Mouse (Mus musculus) CH12.LX (cell line): ENCODE data around the gene Fam198b. TPM values are rescaled to one million over a fixed set of nuclear protein-coding genes. Genes with fewer than 3 reads are reported as not detected.

Source experiments
- DNase-seq: peaks from one replicate; pipeline ENCODE4 v3.0.0-alpha.2; 2013; ENCODE audit errors: extremely low read depth
- H3K27ac ChIP-seq: 2 replicates; pipeline ENCODE4 v1.5.1; 2012; ENCODE audit warnings: low read depth, mild to moderate bottlenecking, control low read depth, moderate library complexity; ENCODE audit not compliant: insufficient read depth
- H3K27me3 ChIP-seq: replicated peaks from 2 replicates; pipeline ENCODE3; 2012; ENCODE audit warnings: inconsistent platforms
- H3K36me3 ChIP-seq, 2 experiments: replicated peaks in 1 of 2; 2 replicates each; pipeline versions ENCODE3 to v1.6.1; 2012; ENCODE audit warnings: inconsistent platforms in 1 of 2, low read length in 1 of 2, mild to moderate bottlenecking in 1 of 2, mixed read lengths in 1 of 2, moderate library complexity in 1 of 2; ENCODE audit not compliant: control insufficient read depth in 1 of 2, insufficient read depth in 1 of 2
- H3K4me1 ChIP-seq, 2 experiments: 2 replicates each; pipeline ENCODE4 v1.6.1; 2012; ENCODE audit warnings: inconsistent platforms in 1 of 2, moderate library complexity in 1 of 2; ENCODE audit not compliant: insufficient read depth in 2 of 2, control insufficient read depth in 1 of 2
- H3K4me2 ChIP-seq: 2 replicates; pipeline ENCODE4 v1.6.1; 2012; ENCODE audit warnings: low read depth, mild to moderate bottlenecking, control low read depth; ENCODE audit not compliant: poor library complexity, insufficient read depth, severe bottlenecking
- H3K4me3 ChIP-seq, 3 experiments: fragments of 150-350 bp in 1 of 3; sonication (generic) in 1 of 3; replicated peaks in 1 of 3; 2 replicates each; pipeline versions ENCODE3 to v1.5.1; 2011 to 2012; ENCODE audit warnings: low read depth in 2 of 3, low read length in 2 of 3, mild to moderate bottlenecking in 2 of 3, moderate library complexity in 2 of 3, control low read depth in 1 of 3, improper control_type of control experiment in 1 of 3, inconsistent platforms in 1 of 3, mixed read lengths in 1 of 3; ENCODE audit not compliant: poor library complexity in 1 of 3
- H3K79me2 ChIP-seq: replicated peaks from 2 replicates; pipeline ENCODE4 v1.6.1; 2012; ENCODE audit warnings: mild to moderate bottlenecking, moderate library complexity; ENCODE audit not compliant: control insufficient read depth, poor library complexity, insufficient read depth, severe bottlenecking; ENCODE audit errors: extremely low read depth
- H3K9ac ChIP-seq: 2 replicates; pipeline ENCODE4 v1.6.1; 2012; ENCODE audit warnings: low read depth, mild to moderate bottlenecking, control low read depth, moderate library complexity; ENCODE audit not compliant: insufficient read depth
- H3K9me3 ChIP-seq: replicated peaks from 2 replicates; pipeline ENCODE3; 2012; ENCODE audit warnings: low read length, inconsistent platforms, mixed read lengths
- BHLHE40 ChIP-seq: IDR thresholded peaks from 2 replicates; pipeline ENCODE4 v1.6.1; 2011; ENCODE audit warnings: mild to moderate bottlenecking, low read depth, low read length, improper control_type of control experiment
- CHD2 ChIP-seq: IDR thresholded peaks from 2 replicates; pipeline ENCODE4 v1.6.1; 2011; ENCODE audit warnings: low read length, improper control_type of control experiment
- ELF1 ChIP-seq: IDR thresholded peaks from 2 replicates; pipeline ENCODE4 v1.6.1; 2014; ENCODE audit warnings: low read depth, mild to moderate bottlenecking, inconsistent platforms, low read length, improper control_type of control experiment
- EP300 ChIP-seq: IDR thresholded peaks from 2 replicates; pipeline ENCODE4 v1.6.1; 2011; ENCODE audit warnings: low read length, improper control_type of control experiment
- ETS1 ChIP-seq: conservative IDR thresholded peaks from 2 replicates; pipeline ENCODE4 v1.6.1; 2012; ENCODE audit warnings: low read depth, mild to moderate bottlenecking, inconsistent platforms, low read length, improper control_type of control experiment, moderate library complexity
- GABPA ChIP-seq: IDR thresholded peaks from 2 replicates; pipeline ENCODE4 v1.6.1; 2012; ENCODE audit warnings: low read depth, low read length, improper control_type of control experiment, inconsistent platforms; ENCODE audit not compliant: insufficient replicate concordance
- HCFC1 ChIP-seq: IDR thresholded peaks from 2 replicates; pipeline ENCODE4 v1.6.1; 2012; ENCODE audit warnings: low read depth, mild to moderate bottlenecking, inconsistent platforms, low read length, improper control_type of control experiment
- IRF4 ChIP-seq: IDR thresholded peaks from 2 replicates; pipeline ENCODE4 v1.6.1; 2014; ENCODE audit warnings: low read depth, mild to moderate bottlenecking, inconsistent platforms, low read length, improper control_type of control experiment
- JUN ChIP-seq: IDR thresholded peaks from 2 replicates; pipeline ENCODE4 v1.6.1; 2011; ENCODE audit warnings: low read depth, mild to moderate bottlenecking, low read length, improper control_type of control experiment, moderate library complexity; ENCODE audit not compliant: insufficient read depth
- JUND ChIP-seq: conservative IDR thresholded peaks from 2 replicates; pipeline ENCODE4 v1.6.1; 2011; ENCODE audit warnings: low read depth, low read length, improper control_type of control experiment
- KAT2A ChIP-seq: IDR thresholded peaks from 2 replicates; pipeline ENCODE4 v1.6.1; 2012; ENCODE audit warnings: low read length, improper control_type of control experiment, inconsistent platforms; ENCODE audit not compliant: insufficient replicate concordance
- MAFK ChIP-seq: IDR thresholded peaks from 2 replicates; pipeline ENCODE4 v1.6.1; 2011; ENCODE audit warnings: low read length, improper control_type of control experiment; ENCODE audit not compliant: insufficient replicate concordance
- MAX ChIP-seq: IDR thresholded peaks from 2 replicates; pipeline ENCODE4 v1.6.1; 2011; ENCODE audit warnings: low read length, improper control_type of control experiment
- MEF2A ChIP-seq: IDR thresholded peaks from 2 replicates; pipeline ENCODE4 v1.6.1; 2014; ENCODE audit warnings: low read depth, mild to moderate bottlenecking, inconsistent platforms, low read length, improper control_type of control experiment, borderline replicate concordance
- NRF1 ChIP-seq: IDR thresholded peaks from 2 replicates; pipeline ENCODE4 v1.6.1; 2014; ENCODE audit warnings: low read depth, mild to moderate bottlenecking, inconsistent platforms, low read length, improper control_type of control experiment, moderate library complexity
- RAD21 ChIP-seq: IDR thresholded peaks from 2 replicates; pipeline ENCODE4 v1.6.1; 2011; ENCODE audit warnings: low read depth, mild to moderate bottlenecking, low read length, improper control_type of control experiment, moderate library complexity
- SIN3A ChIP-seq: IDR thresholded peaks from 2 replicates; pipeline ENCODE4 v1.6.1; 2012; ENCODE audit warnings: low read length, improper control_type of control experiment, inconsistent platforms
- ZC3H11A ChIP-seq: IDR thresholded peaks from 2 replicates; pipeline ENCODE4 v1.6.1; 2012; ENCODE audit warnings: low read depth, mild to moderate bottlenecking, inconsistent platforms, low read length, improper control_type of control experiment
- ZMIZ1 ChIP-seq: IDR thresholded peaks from 2 replicates; pipeline ENCODE4 v1.6.1; 2012; ENCODE audit warnings: low read depth, mild to moderate bottlenecking, inconsistent platforms, low read length, improper control_type of control experiment
- dilution Hi-C: fragments of 300-500 bp; cut with MboI; formaldehyde crosslinking; loops from 2 replicates; pipeline ENCODE4 v1.14.3; 2020; ENCODE audit warnings: low sequenced_read_pairs; ENCODE audit not compliant: extremely low pct_unique_long_range_greater_than_20kb, extremely low pct_ligation_motif_present
- in situ Hi-C: fragments of 300-500 bp; cut with MboI; formaldehyde crosslinking; loops from 3 replicates; pipeline ENCODE4 v1.14.3; 2019; ENCODE audit warnings: low sequenced_read_pairs, low pct_ligation_motif_present, low pct_unique_long_range_greater_than_20kb, mixed read lengths
- polyA plus RNA-seq: library from polyadenylated mRNA; unstranded; fragments of >175 nt; gene quantifications from 2 replicates; pipeline ENCODE4 v1.2.1, GENCODE M21; 2012; ENCODE audit warnings: low read depth; ENCODE audit not compliant: insufficient read length
- total RNA-seq, 2 experiments: library from RNA; depleted of rRNA; stranded (reverse); fragments of 300-350 nt in 1 of 2; fragments of >200 nt in 1 of 2; gene quantifications; 2 replicates each; pipeline ENCODE4 v1.2.3; 2012 to 2014

The Fam198b gene
- total and polyA plus RNA-seq, 3 experiments: 1.2 to 8.5 (median 4.0) TPM

GRCm38 (mm10) chr3:79905397-79905796 lies 21.1 kb downstream of the Fam198b start:
- H3K9me3 ChIP-seq: no peaks in the 10 kb centered on the region

GRCm38 (mm10) chr3:79906250-79907045 lies 22.1 kb downstream of the Fam198b start:
- peaks cover 0 to 4% of the 10 kb centered on the region in 2 experiments; a peak in 2 of 4 replicates for H3K4me1 ChIP-seq
- H3K27ac ChIP-seq: no peak overlapping the region
- H3K9me3 ChIP-seq: no peaks in the 10 kb centered on the region
- dilution Hi-C loops: no loop called here
- H3K4me2 ChIP-seq: no peak overlapping the region
- no peak overlapping the region for H3K4me3 ChIP-seq
- no peaks in the 10 kb centered on the region for H3K27me3 ChIP-seq
- no peak for DNase-seq
- in situ Hi-C loops: no loop called here
- H3K36me3 ChIP-seq: peaks cover 0 to 28% of the 10 kb centered on the region in 2 experiments
- no peak overlapping the region for H3K9ac ChIP-seq
- no peaks in the 10 kb centered on the region for H3K79me2 ChIP-seq
- TF ChIP-seq JUND (no peak), MAX (no peak), IRF4 (no peak), SIN3A (no peak), BHLHE40 (no peak), ZC3H11A (no peak), KAT2A (no peak), MAFK (no peak), MEF2A (no peak), NRF1 (no peak), GABPA (no peak), HCFC1 (no peak), JUN (no peak), RAD21 (no peak), ZMIZ1 (no peak), ETS1 (no peak)

More at GRCm38 (mm10) chr3:79905397-79905796, 21.1 kb downstream of the Fam198b start:
- H3K36me3 ChIP-seq: peaks cover 0 to 26% of the 10 kb centered on the region in 2 experiments
- no peak overlapping the region for H3K4me2 ChIP-seq
- in situ Hi-C loops (no loop called here), dilution Hi-C loops (no loop called here)
- no peak overlapping the region for H3K4me3 ChIP-seq
- H3K27ac ChIP-seq: no peak overlapping the region
- TF ChIP-seq ZMIZ1 (no peak), ELF1 (no peak), EP300 (no peak), GABPA (no peak), CHD2 (no peak), IRF4 (no peak)
- peaks cover 0 to 8% of the 10 kb centered on the region in 2 experiments; a peak in 2 of 4 replicates for H3K4me1 ChIP-seq
- no peak for DNase-seq
- no peaks in the 10 kb centered on the region for H3K79me2 ChIP-seq
- H3K9ac ChIP-seq: no peak overlapping the region
- no peaks in the 10 kb centered on the region for H3K27me3 ChIP-seq
